Mouse (Mus musculus): ENCODE results near the gene Spata16.
"Not testable (repeated sequence)": the region's sequence is repeated elsewhere in the genome, so short reads cannot be mapped to it uniquely, and the experiment has no call there.

The Spata16 gene

DNA sequence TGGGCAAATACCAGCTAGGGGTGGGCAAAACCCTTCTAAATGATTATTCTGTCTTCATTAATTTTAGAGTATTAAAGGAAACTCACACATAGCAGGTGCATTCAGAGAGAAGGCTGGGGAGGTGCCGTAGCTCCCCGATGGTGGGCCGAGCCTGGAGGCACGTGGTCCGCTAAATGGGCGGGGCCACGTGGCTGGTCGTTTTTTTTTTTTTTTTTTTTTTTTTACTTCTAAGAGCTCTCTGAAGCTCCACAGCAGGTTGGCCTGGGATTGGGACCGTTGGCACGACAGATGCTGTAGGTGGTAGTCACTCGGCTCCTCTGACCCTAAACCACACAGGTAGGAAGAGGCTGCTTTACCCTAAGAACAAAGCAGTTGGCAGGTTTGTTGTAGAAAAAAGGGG lies at the start of gene Spata16:
Spata16 (plus strand) TSS at position 219 of the 400 bp plus-strand sequence.
- no peak for DNase-seq (ENCODE audit: low spot score)

GRCm38 (mm10) chr3:26604861-26605260 lies 32.6 kb upstream of the Spata16 start:
- no peak for DNase-seq (ENCODE audit: low spot score)

DNA sequence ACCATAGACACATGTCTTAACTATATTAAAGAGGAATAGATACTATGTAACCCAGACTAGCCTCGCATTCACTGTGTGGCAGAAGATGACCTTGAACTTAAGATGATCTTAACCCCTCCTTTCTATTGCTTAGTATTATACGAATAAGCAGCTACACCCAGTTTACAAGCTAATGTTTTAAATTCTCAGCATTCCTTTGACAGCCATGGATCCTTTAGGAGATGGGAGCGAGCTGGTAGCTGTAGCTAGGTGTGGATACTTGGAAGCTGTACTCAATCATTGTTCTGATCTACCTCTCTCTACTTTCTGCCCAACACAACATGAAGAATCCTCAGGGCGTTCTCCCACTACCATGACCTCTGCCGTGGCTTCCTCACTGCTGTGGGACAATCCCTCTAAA lies 28.9 kb upstream of the Spata16 start:
- DNase-seq (ENCODE audit: low spot score) = no peak

DNA sequence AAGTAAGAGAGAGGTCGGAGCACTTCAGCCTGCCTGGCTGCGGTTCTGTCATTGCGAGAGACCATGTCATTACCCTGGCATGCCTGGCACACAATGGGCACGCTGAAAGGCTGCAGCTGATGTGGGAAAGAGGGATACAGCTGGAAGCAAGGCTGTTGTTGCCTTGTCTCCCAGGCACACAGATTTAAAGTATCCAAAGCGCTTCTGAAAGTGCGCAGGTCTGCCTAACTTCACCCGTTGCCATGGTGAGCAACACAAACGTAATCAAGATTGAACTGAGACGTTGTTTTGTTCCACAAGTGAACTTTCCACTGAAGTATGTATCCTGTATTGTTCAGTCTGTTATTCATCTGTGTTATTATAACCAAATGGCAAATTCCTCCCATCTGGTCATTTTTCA lies 1.8 kb downstream of the Spata16 start:
- DNase-seq (ENCODE audit: low spot score) = no peak

GRCm38 (mm10) chr3:26639851-26640250 lies 2.4 kb downstream of the Spata16 start:
- no peak for DNase-seq (ENCODE audit: low spot score)

GRCm38 (mm10) chr3:26640321-26641075 lies 3.1 kb downstream of the Spata16 start:
- no peak for DNase-seq (ENCODE audit: low spot score)

DNA sequence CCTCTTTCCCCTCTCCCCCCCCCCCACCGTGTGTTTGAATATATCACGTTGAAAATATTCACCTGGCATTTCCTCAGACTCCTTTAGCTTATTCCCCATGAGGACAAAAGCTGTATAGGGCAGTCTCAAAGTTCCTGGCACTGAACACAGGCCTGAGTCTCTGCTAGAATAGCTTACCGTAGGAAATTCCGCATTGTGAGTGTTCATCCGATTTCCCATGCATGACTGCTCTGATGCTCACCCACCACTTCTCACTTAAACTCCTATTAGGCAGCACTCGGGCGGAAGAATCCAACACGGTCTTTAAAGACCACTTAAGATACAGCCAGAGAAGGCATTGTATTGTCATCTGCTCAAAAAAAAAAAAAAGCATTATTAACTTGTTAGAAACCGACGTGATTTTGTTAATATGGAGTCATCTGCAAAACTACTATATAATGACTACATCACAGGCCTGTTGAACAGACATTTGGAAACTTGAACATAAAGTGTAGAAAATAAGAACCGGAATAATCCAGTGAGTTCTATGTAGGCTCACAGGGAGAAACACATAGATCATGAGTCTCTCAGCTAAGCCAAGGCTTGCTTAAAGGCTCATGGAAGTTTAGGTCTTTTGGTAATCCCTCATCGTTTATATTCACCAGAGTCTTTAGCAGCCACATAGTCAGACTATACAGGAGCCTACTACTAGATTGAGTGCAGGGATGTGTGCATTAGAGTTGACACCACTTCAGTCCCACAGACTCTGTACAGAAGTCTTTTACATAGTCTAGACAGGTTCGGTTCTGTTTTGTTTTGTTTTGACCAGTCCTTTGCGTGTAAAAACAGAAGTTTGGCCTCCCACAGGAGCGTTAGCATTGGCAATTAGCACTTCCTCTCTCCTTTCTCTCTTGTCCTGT lies 4.2 kb downstream of the Spata16 start:
- no peak for DNase-seq (ENCODE audit: low spot score)

- no peak for DNase-seq (ENCODE audit: low spot score)
Measured at GRCm38 (mm10) chr3:26644136-26644535, 6.7 kb downstream of the Spata16 start.

DNA sequence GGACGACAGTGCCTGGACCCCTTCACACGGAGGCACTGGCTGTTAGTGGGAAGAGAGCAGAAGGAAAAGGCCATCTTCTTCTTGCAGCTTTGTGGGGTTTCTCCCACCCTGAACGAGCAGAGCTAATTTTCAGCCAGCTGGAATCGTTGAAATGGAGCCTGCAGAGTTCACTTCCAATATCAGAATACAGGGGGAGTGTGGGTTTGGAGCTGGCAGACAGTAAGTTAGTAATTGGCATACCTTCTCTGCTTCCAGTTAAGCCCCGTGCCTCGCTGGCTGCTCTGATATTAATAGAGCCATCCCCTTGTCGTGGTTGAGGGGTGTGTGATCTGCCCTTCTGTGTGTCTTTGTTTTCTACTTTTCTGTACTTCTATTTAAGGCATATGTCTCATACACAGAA lies 9.4 kb downstream of the Spata16 start:
- DNase-seq (ENCODE audit: low spot score) = no peak

GRCm38 (mm10) chr3:26685832-26686231 lies 48.4 kb downstream of the Spata16 start:
- DNase-seq (ENCODE audit: low spot score) = no peak

DNA sequence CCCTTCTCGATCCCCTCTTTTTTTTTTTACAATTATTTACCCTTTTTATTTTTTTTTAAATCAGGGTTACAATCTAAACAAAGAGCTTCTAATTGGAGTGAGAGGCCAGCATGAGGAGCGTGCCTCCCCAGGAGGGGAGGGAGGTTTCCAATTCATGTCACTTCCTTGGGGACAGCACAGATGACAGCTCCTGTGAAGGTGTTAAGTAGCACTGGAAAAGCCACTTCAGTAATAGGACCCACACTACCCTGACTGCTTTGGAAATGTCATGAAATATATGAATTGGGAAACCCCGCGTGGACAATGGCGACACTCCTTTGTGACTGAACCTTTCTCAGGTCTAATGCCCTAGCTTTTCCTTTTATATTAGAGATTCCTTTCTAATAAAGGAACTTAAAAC lies 72.1 kb downstream of the Spata16 start:
- not testable (repeated sequence) for DNase-seq (ENCODE audit: low spot score)

GRCm38 (mm10) chr3:26727526-26727925 lies 90.1 kb downstream of the Spata16 start:
- DNase-seq (ENCODE audit: low spot score) = no peak

- no peak for DNase-seq (ENCODE audit: low spot score)
Measured at GRCm38 (mm10) chr3:26750492-26750891, 113.1 kb downstream of the Spata16 start.

- no peak for DNase-seq (ENCODE audit: low spot score)
Measured at GRCm38 (mm10) chr3:26752441-26752840, 115.0 kb downstream of the Spata16 start.

DNA sequence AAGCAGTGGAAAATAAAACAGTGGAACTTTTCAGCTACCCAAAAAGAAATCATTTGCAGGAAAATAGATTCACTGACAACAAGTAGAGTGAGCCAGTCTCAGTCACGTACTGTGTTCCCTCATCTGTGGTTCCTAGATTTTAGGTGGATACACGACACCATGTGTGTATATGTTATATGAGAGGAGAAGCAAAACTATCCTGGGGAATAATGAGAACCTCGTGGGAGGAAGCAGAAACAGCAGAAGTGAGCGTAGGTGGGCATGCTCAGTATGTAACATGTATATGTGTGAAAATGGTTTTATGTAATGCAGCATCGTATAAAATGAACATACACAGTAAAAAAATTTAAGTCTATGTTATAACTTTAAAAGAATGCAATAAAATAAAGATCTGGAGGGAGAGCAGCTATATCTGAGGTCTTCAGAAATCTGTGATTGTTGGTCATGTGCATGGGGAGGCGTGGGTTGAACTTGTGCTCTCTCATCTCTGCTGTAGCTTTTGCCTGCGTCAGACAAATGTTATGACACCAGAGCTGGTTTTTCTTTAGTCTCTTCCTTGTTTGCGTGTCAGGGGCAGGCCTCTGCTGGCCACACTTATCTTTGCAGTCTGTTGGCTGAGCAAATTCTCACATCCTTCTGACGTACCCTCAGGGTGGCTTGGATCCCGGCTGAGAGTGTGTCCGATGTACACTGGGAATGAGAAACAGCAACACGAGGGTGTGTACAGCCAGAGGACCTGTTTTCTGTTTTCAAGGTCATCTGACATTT lies 156.1 kb downstream of the Spata16 start:
- no peak for DNase-seq (ENCODE audit: low spot score)

GRCm38 (mm10) chr3:26795851-26796538 lies 158.6 kb downstream of the Spata16 start:
- DNase-seq (ENCODE audit: low spot score) = no peak

DNA sequence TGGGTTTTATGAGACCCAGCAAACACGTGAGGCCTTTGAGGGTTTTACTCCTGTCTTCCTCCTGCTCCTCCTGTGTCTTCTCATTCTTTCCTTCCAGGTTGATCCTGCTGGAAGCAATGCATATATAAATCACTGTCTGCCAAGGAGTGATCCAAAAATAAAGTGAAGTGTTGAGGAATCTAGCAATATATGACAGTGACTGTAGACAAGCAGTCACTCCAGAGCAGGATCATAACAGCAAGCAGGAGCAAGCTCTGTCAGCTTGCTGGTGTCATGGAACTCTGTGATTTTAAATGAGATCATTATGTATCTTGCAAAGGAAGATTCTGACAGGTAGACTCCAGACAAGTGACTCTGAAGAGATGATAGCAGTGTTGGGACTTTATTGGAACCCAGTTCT lies 159.5 kb downstream of the Spata16 start:
- no peak for DNase-seq (ENCODE audit: low spot score)

DNA sequence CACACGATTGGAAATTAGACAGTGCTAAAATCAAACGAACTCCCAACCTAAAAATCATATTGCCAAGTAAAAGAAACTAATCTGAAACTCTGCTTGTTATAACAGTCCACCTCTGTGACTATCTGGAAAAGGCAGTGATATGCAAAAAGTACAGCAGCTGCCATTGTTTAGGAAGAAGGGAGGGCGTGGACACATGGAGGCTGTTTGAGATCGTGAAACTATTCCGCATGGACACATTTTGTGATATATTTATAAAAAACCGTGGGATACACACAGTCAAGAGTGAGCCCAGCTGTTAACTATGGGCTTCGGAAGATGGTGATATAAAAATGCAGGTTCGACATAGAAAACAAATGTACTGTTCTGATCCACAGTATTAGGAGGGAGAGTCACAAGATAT lies 176.9 kb downstream of the Spata16 start:
- no peak for DNase-seq (ENCODE audit: low spot score)

DNA sequence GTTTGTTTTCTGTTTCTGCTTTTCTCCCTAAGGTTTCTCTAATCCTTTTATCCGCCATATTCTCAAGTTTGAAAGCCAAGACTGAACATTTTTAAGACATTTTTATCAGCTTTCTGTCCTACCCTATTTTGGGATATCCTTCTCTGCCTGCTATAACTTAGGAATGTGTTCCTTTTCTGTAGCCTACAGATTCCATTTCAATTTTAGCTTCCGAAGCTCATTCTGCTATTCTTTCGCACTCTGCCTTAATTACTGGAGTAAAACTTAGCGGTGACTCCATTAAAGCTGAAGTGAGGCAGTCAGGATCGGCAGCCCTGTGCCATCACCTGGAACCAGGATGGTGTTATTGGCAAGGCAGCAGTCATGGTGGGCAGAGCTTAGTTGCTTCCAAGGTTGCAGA lies 178.3 kb downstream of the Spata16 start:
- no peak for DNase-seq (ENCODE audit: low spot score)

DNA sequence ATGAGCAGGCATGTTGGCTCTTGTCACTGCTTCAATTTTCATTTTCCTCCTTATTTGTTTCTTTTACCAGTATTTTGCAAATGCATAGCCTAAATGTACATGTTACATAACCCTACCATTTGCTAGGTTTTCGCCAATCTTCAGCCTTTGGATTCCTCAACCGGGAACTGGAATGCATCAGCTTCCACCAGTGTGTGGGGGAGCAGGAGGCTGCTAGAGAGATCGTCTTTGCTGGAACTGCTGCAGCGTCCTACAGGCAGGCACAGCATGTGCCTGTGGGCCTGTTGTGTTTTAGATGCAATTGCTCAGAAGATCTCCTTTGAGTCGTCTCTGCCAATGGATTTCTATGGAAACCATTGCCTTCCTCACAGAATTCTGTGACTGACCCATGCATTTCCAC lies 182.0 kb downstream of the Spata16 start:
- no peak for DNase-seq (ENCODE audit: low spot score)

- no peak for DNase-seq (ENCODE audit: low spot score)
Measured at GRCm38 (mm10) chr3:26826958-26827839, 189.8 kb downstream of the Spata16 start.
